Mouse (Mus musculus): Measurements from ENCODE around the gene Unc5b.

- TF ChIP-seq CTCF (IDR thresholded peaks at IDR 0.05; ENCODE audit: low read depth) (no peak), EP300 (IDR thresholded peaks at IDR 0.05; ENCODE audit: low read depth) (no peak)
Measured at GRCm38 (mm10) chr10:60726896-60727295, 104.5 kb downstream of the Unc5b start.

Data from heart, postnatal 0 days (tissue).